Mouse (Mus musculus) gastrocnemius, adult 2 months (tissue): ENCODE data around the gene Mms22l. TPM values are rescaled to one million over a fixed set of nuclear protein-coding genes. Genes with fewer than 3 reads are reported as not detected.

ENCODE experiments used
- DNase-seq: peaks from one replicate; pipeline ENCODE4 v3.0.0; 2022
- H3K27ac ChIP-seq: fragments of 200-600 bp; 2 replicates; pipeline ENCODE4 v1.8.1; 2022; ENCODE audit warnings: mild to moderate bottlenecking
- H3K4me3 ChIP-seq: fragments of 200-600 bp; 2 replicates; pipeline ENCODE4 v1.8.1; 2022; ENCODE audit warnings: mild to moderate bottlenecking, moderate library complexity
- CTCF ChIP-seq: fragments of 200-600 bp; IDR thresholded peaks from 2 replicates; pipeline ENCODE4 v1.8.1; 2022; ENCODE audit warnings: antibody characterized with exemption, mild to moderate bottlenecking, moderate library complexity
- intact Hi-C: fragments of 180-260 bp; cut with DNase I; formaldehyde crosslinking; loops from one replicate; pipeline ENCODE4 v1.15.1; 2025
- total RNA-seq, 2 experiments: library from RNA; stranded (reverse); gene quantifications; 2 replicates each; pipeline ENCODE4 v1.2.3; 2021

The Mms22l gene
- total RNA-seq, 2 experiments from 2014 or later: 0.11 TPM; not detected in 1

DNA sequence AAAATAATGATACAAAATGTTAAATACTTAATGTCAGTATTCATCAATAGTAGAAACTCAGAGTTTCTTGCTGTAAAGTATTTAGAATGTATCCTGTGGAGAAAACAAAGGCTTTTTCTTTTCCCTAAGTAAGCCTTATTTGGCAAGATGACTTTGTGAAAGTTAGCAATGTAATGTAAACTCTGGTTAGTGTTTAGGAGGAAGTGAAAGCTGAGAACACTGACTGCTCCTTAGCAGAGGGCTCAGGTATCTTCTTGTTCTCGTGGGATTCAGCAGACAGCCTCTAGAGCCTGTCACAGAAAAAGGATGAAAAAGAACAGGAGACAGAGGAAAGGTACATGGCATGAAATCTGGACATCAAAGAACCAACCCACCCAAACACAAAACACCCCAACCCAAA is 86.0 kb downstream of the Mms22l start:
- no peak for DNase-seq
- H3K27ac ChIP-seq: no peak overlapping the region
- H3K4me3 ChIP-seq: no peak overlapping the region
- intact Hi-C loops: no loop called here
- no peak for TF ChIP-seq CTCF

DNA sequence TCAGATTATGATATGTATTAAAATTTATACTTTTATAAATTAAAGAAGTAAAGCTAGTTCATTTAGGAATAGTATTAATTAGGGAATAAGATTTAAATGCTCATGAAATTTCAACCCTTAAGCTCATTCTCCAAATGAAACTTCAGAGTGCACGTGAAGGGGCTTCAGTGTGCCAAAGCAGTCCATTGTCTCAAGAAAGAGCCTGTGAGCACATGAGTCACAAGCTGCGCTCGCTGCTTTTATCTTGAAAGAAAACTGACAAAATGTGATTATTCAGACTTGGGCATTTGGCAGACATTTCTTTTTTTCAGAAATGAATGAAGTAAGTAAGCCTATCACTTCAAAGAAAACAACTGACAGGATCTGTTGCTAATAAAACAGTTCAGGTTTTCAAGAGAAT is 87.7 kb downstream of the Mms22l start:
- Histone ChIP-seq H3K4me3 (no peak overlapping the region), H3K27ac (no peak overlapping the region)
- no peak for TF ChIP-seq CTCF
- intact Hi-C loops: no loop called here
- no peak for DNase-seq

DNA sequence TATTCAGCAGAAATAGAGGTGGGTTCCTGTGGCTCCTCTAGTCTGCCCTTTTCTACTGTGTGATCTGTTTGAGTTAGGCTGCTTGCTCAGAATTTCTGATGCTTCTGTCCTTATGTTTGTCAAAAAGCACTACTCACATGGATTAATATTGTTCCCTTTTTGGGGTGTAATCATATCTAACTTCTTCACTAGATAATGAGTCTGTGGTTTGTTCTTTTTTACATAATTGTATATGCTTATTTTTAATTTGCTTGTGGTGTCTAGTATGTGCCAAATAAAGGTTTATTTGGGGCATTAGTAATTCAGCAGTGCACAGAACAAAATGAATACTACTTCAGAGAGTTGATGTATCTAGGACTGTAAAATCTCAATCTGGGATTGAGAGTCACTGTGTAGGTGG is 98.6 kb downstream of the Mms22l start:
- DNase-seq: no peak
- H3K27ac ChIP-seq: no peak overlapping the region
- no peak for TF ChIP-seq CTCF
- H3K4me3 ChIP-seq: no peak overlapping the region
- intact Hi-C loops: no loop called here

DNA sequence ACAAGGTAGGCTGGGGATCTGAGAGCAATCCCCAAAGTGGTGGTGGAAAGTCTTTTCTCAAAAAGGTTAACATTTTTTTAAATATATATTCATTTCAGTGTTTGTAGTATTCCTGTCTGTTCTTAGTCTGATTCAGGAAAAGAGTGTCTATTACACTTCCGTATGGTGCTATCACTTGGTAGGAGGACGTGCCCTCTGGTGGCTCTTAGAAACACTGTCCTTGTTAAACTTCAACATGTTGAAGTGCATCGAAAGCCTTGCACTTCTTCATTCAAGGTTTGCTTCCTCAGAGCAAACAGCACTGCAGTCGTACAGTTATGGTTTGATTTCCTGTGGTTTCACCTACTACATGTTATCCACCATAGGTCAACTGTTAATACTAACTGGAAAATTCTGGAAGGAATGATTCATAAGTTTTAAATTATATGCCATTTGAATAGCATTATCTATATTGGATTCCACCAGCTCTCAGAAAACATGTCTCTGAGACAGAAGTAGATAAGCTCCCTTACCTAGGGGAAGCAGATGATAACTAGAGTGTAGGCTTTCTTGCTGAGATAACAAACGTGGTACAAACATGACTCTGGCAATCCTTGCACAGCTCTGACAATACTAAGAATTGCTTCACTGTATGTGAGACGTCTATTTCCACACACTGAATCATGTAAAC is 100.8 kb downstream of the Mms22l start:
- no peak for TF ChIP-seq CTCF

DNA sequence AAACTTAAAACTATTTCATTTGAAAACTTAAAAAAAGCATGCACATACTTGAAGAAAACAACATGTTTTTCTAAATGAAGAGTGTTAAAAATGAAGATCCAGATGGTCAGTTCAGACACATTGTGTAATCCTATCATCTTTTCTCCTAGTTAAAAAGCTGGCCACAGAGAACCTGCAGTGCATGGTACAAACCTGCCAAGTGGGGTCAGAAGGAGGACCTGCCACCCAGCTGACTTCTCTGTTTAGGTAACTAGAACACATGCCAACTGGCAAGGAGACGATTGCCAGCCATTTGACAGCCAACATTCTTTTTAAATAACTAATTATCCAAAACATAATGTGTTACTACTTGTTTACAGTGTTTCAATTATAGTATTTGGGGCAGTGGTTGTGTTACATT is 102.4 kb downstream of the Mms22l start:
- DNase-seq: no peak
- intact Hi-C loops: no loop called here
- Histone ChIP-seq H3K27ac (no peak overlapping the region), H3K4me3 (no peak overlapping the region)
- TF ChIP-seq CTCF: no peak

More for the DNA sequence above, 100.8 kb downstream of the Mms22l start:
- DNase-seq: no peak
- intact Hi-C loops: no loop called here
- Histone ChIP-seq H3K4me3 (no peak overlapping the region), H3K27ac (no peak overlapping the region)

DNA sequence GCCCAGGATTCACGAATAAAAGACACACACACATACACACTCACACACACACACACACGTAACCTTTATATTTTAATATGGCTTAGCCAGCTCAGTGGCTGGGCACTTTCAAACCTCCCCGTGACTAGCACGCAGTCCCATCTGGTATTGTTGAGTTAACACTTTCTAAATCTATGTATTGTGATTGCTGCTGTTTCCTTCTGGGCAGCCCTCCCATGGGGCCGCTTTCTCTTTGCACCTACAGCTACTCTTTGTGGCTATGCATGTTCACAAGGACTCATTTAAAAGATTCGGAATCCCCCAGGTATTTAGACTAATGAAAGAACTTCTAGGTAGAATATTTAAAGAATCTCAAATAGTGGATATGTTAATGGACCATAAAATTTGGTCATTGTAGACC is 105.5 kb downstream of the Mms22l start:
- intact Hi-C loops: no loop called here
- H3K4me3 ChIP-seq: no peak overlapping the region
- no peak for TF ChIP-seq CTCF
- no peak overlapping the region for H3K27ac ChIP-seq
- DNase-seq: no peak

DNA sequence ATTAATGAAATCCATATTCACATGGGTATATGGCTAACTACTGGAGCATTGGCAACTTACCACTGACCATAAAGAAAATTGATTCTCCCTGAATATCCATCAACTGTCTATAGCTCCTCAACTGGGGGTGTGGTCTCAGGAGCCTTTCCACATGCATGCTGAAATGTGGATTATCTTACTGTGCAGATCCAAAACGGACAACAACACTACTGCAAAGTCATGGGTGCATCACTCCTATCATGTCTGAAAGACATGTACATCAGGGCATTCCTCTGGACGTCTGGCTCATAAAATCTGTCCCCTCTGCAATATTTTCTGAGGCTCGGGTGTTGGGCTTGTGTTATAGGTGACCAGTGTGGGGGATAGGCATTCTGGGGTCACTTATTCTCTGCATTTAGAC is 112.8 kb downstream of the Mms22l start:
- Histone ChIP-seq H3K27ac (no peak overlapping the region), H3K4me3 (no peak overlapping the region)
- no peak for TF ChIP-seq CTCF
- intact Hi-C loops: no loop called here
- DNase-seq: no peak

DNA sequence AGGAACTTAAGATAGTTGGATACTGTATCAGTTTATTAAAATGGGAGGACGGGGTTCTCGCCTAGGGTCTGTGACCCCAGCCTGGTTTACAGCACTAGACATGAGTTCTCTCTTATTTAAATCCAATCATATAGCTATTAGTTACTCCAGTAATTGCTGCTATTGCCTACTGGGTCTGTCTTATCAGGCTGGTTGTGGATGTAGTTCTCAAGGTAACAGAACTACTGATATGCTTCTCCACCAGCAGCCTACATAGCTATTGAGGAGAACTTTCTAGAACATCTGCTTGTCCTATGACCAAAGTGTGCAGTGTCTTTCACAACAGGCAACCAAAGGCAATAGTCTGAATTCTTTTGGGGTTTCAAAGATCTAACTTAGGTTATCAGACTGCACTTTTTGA is 113.3 kb downstream of the Mms22l start:
- Histone ChIP-seq H3K27ac (no peak overlapping the region), H3K4me3 (no peak overlapping the region)
- intact Hi-C loops: no loop called here
- DNase-seq: no peak
- TF ChIP-seq CTCF: no peak

DNA sequence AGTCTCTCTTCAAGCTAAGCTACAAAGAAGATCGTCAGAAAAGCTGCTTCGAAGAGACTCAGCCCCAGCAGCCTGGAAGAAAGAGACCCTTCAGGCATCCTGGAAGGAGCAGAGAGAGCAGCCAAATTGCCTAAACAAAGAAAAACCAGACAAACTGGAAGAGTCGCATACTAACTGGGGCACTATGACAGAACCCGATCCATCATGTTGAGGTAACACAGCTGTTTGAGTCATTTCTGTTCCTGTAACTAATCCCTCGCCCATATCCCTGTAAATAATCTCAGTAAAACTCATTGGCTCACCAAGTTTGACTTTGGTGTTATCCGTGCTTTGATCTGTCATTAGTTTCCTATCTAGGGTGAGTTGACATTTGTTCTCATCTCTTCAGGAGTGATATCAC is 123.8 kb downstream of the Mms22l start:
- DNase-seq: no peak
- no peak for TF ChIP-seq CTCF

DNA sequence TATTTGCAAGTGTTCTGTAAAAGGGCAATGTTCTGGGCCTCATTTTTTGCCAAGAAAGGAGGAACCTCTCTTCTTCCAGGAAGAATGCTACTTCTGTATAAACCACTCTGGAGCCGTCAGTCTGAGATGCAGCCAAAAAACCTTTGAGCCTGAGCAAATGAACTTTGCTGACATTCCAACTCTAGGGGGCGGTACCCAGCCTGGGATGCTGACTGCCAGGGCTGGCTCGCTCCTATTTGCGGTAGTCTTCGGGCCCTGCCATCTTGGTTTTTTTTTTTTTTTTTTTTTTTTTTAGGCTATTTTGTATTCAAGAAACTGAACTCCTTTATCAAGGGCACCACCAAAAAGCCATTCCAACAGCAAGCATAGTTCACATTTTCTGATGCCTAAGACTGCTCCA is 124.2 kb downstream of the Mms22l start:
- intact Hi-C loops: no loop called here
- no peak overlapping the region for H3K27ac ChIP-seq
- DNase-seq: no peak
- no peak overlapping the region for H3K4me3 ChIP-seq
- no peak for TF ChIP-seq CTCF

More for the DNA sequence above, 123.8 kb downstream of the Mms22l start:
- H3K4me3 ChIP-seq: no peak overlapping the region
- H3K27ac ChIP-seq: no peak overlapping the region
- intact Hi-C loops: no loop called here

DNA sequence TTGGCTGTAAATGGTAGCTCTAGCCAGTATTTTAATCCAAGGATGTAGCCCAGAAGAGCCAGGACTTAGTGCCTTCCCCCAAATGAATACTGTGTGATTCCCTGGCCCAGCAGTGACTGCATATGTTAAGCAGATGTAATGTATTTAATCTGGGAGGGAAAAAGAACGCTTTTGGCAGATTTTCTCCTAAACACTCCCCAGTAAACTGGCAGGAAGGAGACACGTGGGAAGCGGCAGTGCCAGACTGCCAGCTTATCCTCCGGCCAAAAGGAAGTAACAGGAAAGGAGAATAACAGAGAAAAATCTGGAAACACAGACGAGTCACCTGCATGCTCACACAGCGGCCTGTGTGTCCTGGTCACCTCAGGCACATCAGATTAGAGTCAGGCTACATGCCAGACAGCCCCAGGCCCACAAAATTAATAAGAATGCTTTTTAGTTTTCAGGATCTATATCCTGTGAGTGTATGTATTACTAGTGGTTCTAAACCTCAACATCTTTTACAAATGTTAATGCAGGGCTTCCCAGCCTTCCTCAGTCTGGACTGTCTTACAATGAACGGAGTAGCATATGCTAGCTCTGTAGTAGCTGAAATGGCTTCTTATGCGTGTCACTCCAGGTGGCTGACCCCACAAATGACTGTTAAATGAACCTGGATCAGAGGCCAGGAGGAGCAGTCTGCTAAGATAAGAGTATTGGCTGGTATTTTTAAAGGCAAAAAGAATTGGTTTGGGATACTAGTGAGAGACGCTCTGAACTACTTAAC is 125.4 kb downstream of the Mms22l start:
- DNase-seq: no peak
- intact Hi-C loops: no loop called here
- no peak for TF ChIP-seq CTCF
- Histone ChIP-seq H3K27ac (no peak overlapping the region), H3K4me3 (no peak overlapping the region)

DNA sequence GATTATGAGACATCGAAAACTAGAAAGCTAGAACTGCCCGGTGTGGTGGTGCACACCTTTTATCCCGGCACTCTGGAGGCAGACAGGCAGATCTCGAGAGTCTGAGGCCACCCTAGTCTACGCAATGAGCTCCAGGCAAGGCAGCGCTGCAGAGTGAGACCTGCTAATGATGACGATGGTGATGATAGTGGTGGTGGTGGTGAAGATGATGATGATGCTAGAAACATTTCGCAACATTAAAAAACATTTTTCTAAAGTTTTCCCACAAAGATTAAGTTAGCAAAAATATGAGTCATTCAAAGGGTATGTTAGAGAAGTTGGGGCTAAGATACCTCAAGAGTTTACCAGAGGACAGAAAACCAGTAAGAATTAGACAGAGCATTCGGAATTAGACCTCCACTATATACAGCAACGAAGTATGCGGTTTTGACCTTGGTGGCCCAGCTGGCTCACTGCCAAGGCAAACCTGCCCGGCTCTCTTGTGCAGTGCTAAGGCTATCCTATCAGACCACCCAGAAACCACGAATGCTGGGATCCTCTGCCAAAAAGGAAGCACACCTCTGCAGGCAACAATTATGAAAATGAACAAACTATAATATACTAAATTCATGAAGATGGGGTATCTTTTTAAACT is 129.8 kb downstream of the Mms22l start:
- Histone ChIP-seq H3K27ac (no peak overlapping the region), H3K4me3 (no peak overlapping the region)
- TF ChIP-seq CTCF: no peak
- intact Hi-C loops: no loop called here
- DNase-seq: no peak

DNA sequence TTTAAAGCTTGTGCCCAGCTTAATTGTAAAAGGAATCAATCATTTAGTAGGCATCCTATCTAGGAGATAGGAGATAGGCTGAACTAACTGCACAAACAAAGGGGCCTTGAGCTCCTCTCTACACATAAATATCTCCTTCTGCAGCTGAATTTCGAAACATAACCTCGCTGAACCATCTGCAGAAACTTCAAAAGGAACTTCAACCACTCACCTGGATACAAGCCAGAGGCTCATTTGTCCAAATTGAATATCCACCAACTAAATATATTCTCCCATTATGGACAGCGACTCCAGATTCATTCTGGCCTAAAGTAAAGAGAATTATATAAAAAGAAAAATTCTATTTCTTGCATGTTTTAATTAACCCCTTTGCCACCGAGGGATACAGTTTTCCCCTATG is 130.4 kb downstream of the Mms22l start:
- Histone ChIP-seq H3K4me3 (no peak overlapping the region), H3K27ac (no peak overlapping the region)
- DNase-seq: no peak
- intact Hi-C loops: no loop called here
- TF ChIP-seq CTCF: no peak
